Mouse (Mus musculus) neural tube, embryonic 14.5 days (tissue): ENCODE data around the gene Nhp2. TPM values are rescaled to one million over a fixed set of nuclear protein-coding genes. Genes with fewer than 3 reads are reported as not detected.

Experiments
- ATAC-seq: fragments of 200-750 bp; cut with Nextera tagmentation; 2 replicates; pipeline ENCODE4 v1.8.0; 2017; ENCODE audit warnings: low read depth, mild to moderate bottlenecking, moderate TSS enrichment, moderate library complexity
- H3K27ac ChIP-seq: fragments of 300-500 bp; sonication (generic); 2 replicates; pipeline ENCODE4 v1.5.1; 2014; ENCODE audit warnings: low read depth, mild to moderate bottlenecking, control low read depth, low read length, moderate library complexity, mixed read lengths
- H3K27me3 ChIP-seq: fragments of 300-500 bp; sonication (generic); 2 replicates; pipeline ENCODE4 v1.6.1; 2014; ENCODE audit warnings: low read length; ENCODE audit not compliant: control insufficient read depth, insufficient read depth
- H3K36me3 ChIP-seq: fragments of 300-500 bp; sonication (generic); 2 replicates; pipeline ENCODE4 v1.6.1; 2014; ENCODE audit warnings: low read length, mixed read lengths; ENCODE audit not compliant: control insufficient read depth, insufficient read depth
- H3K4me1 ChIP-seq: fragments of 300-500 bp; sonication (generic); 2 replicates; pipeline ENCODE4 v1.6.1; 2014; ENCODE audit warnings: low read length; ENCODE audit not compliant: control insufficient read depth, insufficient read depth
- H3K4me2 ChIP-seq: fragments of 300-500 bp; sonication (generic); 2 replicates; pipeline ENCODE4 v1.6.1; 2014; ENCODE audit warnings: mild to moderate bottlenecking, low read depth, low read length, control low read depth
- H3K4me3 ChIP-seq: fragments of 300-500 bp; sonication (generic); 2 replicates; pipeline ENCODE4 v1.5.1; 2014; ENCODE audit warnings: low read depth, low read length, control low read depth, mixed read lengths
- H3K9ac ChIP-seq: fragments of 300-500 bp; sonication (generic); replicated peaks from 2 replicates; pipeline ENCODE4 v1.6.1; 2014; ENCODE audit warnings: low read depth, mild to moderate bottlenecking, control low read depth, low read length, mixed read lengths
- H3K9me3 ChIP-seq: fragments of 300-500 bp; sonication (generic); 2 replicates; pipeline ENCODE4 v1.6.1; 2016; ENCODE audit warnings: low read length; ENCODE audit not compliant: control insufficient read depth
- WGBS: fragments of 180-500 bp; shearing (Covaris S2); extraction: QIAGEN DNeasy Blood & Tissue Kit; methylation state at CpG from one replicate; pipeline ENCODE4 v1.1.7; 2014; 5-methylcytosine and 5-hydroxymethylcytosine counted together
- polyA plus RNA-seq: library from polyadenylated mRNA; unstranded; fragments of >200 nt; fragmentation: Nextera tagmentation; extraction: Ambion mirVana; gene quantifications from 2 replicates; pipeline ENCODE4 v1.2.1, GENCODE M21; 2014

The Nhp2 gene
- polyA plus RNA-seq, 1 experiment from 2014 or later = 112 TPM

- 94% methylated on average over 13 of the region's 13 CpGs for WGBS
- Histone ChIP-seq H3K9me3 (no peaks in the 10 kb centered on the region), H3K27ac (no peak overlapping the region), H3K27me3 (no peaks in the 10 kb centered on the region), H3K4me1 (peaks cover 17% of the 10 kb centered on the region; the same call in 1 of the 2 replicates), H3K4me3 (no peak overlapping the region), H3K4me2 (no peak overlapping the region), H3K9ac (no peak overlapping the region), H3K36me3 (peaks cover 17% of the 10 kb centered on the region; the same call in 1 of the 2 replicates)
- ATAC-seq = no peak
Measured at GRCm38 (mm10) chr11:51586411-51586810, 33.1 kb upstream of the Nhp2 start.

DNA sequence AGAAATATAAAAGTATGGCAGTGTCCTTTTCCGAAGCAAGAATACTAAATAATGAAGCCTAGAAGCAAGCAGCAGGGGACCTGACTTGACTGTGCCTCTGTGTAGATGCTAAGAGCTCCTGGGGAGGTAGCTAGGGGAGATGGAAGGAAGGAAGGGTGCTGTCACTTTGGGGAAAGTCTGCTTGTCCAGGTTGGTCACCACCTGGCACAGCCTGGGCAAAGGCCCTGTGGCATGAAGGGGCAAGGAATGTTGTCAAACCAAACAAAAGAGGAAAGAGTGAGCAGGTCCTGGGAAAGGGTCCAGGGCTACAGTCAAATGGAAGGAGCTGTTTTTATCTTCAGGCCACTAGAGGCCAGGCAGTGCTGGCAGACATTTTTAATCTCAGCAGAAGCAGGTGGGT lies 32.5 kb upstream of the Nhp2 start:
- Histone ChIP-seq H3K27ac (no peak overlapping the region), H3K4me3 (no peak overlapping the region), H3K27me3 (no peaks in the 10 kb centered on the region), H3K9me3 (no peaks in the 10 kb centered on the region), H3K4me2 (no peak overlapping the region), H3K4me1 (peaks cover 17% of the 10 kb centered on the region; the same call in 1 of the 2 replicates), H3K9ac (no peak overlapping the region), H3K36me3 (peaks cover 21% of the 10 kb centered on the region; the same call in 1 of the 2 replicates)
- no peak for ATAC-seq
- WGBS = 91% methylated on average over 1 of the region's 1 CpGs

- Histone ChIP-seq H3K4me3 (no peak overlapping the region), H3K27me3 (no peaks in the 10 kb centered on the region), H3K4me1 (peaks cover 15% of the 10 kb centered on the region; the same call in 1 of the 2 replicates), H3K9ac (no peak overlapping the region), H3K4me2 (no peak overlapping the region), H3K36me3 (peaks cover 38% of the 10 kb centered on the region), H3K27ac (no peak overlapping the region), H3K9me3 (no peaks in the 10 kb centered on the region)
- no peak for ATAC-seq
- WGBS = 98% methylated on average over 3 of the region's 3 CpGs
Measured at GRCm38 (mm10) chr11:51588833-51589232, 30.7 kb upstream of the Nhp2 start.

- Histone ChIP-seq H3K36me3 (peaks cover 45% of the 10 kb centered on the region), H3K4me3 (no peak overlapping the region)
Measured at GRCm38 (mm10) chr11:51590002-51590401, 29.5 kb upstream of the Nhp2 start.

GRCm38 (mm10) chr11:51591168-51591567 lies 28.4 kb upstream of the Nhp2 start:
- no peak for ATAC-seq
- Histone ChIP-seq H3K4me3 (no peak overlapping the region), H3K27me3 (no peaks in the 10 kb centered on the region), H3K36me3 (peaks cover 54% of the 10 kb centered on the region), H3K4me1 (no peaks in the 10 kb centered on the region), H3K27ac (no peak overlapping the region), H3K9me3 (no peaks in the 10 kb centered on the region), H3K9ac (no peak overlapping the region), H3K4me2 (no peak overlapping the region)
- WGBS = 81% methylated on average over 7 of the region's 7 CpGs

More at GRCm38 (mm10) chr11:51590002-51590401, 29.5 kb upstream of the Nhp2 start:
- Histone ChIP-seq H3K4me1 (peaks cover 8% of the 10 kb centered on the region; the same call in 1 of the 2 replicates), H3K27ac (no peak overlapping the region), H3K4me2 (no peak overlapping the region), H3K9me3 (no peaks in the 10 kb centered on the region), H3K9ac (no peak overlapping the region), H3K27me3 (no peaks in the 10 kb centered on the region)
- no peak for ATAC-seq

- Histone ChIP-seq H3K4me3 (no peak overlapping the region), H3K4me1 (no peaks in the 10 kb centered on the region), H3K9ac (no peak overlapping the region), H3K36me3 (peaks cover 60% of the 10 kb centered on the region), H3K4me2 (no peak overlapping the region), H3K27me3 (no peaks in the 10 kb centered on the region), H3K9me3 (no peaks in the 10 kb centered on the region), H3K27ac (no peak overlapping the region)
- WGBS = 91% methylated on average over 7 of the region's 7 CpGs
- no peak for ATAC-seq
Measured at GRCm38 (mm10) chr11:51591915-51592314, 27.6 kb upstream of the Nhp2 start.

- H3K9ac ChIP-seq = no peak overlapping the region
- 96% methylated on average over 4 of the region's 4 CpGs for WGBS
- no peaks in the 10 kb centered on the region for H3K9me3 ChIP-seq
- no peaks in the 10 kb centered on the region for H3K27me3 ChIP-seq
- no peak overlapping the region for H3K4me3 ChIP-seq
- no peak for ATAC-seq
- peaks cover 66% of the 10 kb centered on the region for H3K36me3 ChIP-seq
- no peaks in the 10 kb centered on the region for H3K4me1 ChIP-seq
- H3K27ac ChIP-seq = no peak overlapping the region
- H3K4me2 ChIP-seq = no peak overlapping the region
Measured at GRCm38 (mm10) chr11:51593368-51593767, 26.2 kb upstream of the Nhp2 start.

- H3K4me2 ChIP-seq = no peak overlapping the region
- no peak for ATAC-seq
- H3K27ac ChIP-seq = no peak overlapping the region
- no peaks in the 10 kb centered on the region for H3K9me3 ChIP-seq
- peaks cover 67% of the 10 kb centered on the region for H3K36me3 ChIP-seq
- no peak overlapping the region for H3K9ac ChIP-seq
- no peaks in the 10 kb centered on the region for H3K27me3 ChIP-seq
- H3K4me3 ChIP-seq = no peak overlapping the region
- 95% methylated on average over 6 of the region's 6 CpGs for WGBS
- H3K4me1 ChIP-seq = no peaks in the 10 kb centered on the region
Measured at GRCm38 (mm10) chr11:51593849-51594248, 25.7 kb upstream of the Nhp2 start.

DNA sequence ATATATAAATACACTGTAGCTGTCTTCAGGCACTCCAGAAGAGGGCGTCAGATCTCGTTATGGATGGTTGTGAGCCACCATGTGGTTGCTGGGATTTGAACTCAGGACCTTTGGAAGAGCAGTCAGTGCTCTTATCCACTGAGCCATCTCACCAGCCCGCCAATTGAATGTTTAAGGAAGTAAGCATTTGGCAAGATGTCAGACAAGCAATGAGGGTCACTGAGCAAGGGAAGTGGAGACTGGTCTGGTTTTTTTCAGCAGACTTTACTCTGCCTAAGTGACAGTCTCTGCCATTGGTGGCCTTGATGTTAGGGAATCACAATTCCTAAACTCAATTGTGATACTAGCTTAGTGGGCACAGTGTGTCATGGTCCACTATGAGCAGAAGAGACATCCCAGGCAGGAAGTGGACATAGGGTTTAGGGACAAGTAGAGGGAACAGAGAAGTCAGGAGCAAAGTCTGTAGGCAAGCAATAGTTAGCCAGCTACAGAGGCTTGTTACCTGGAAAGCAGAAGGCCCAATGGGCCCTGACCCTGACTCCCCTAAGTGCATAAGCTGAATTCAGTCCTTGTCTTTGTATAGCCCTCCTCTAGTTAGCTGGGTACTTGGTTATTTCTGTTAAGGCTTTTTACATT lies 24.7 kb upstream of the Nhp2 start:
- ATAC-seq = no peak
- no peak overlapping the region for H3K27ac ChIP-seq
- H3K27me3 ChIP-seq = no peaks in the 10 kb centered on the region
- H3K4me1 ChIP-seq = no peaks in the 10 kb centered on the region
- H3K36me3 ChIP-seq = peaks cover 75% of the 10 kb centered on the region
- no peak overlapping the region for H3K4me3 ChIP-seq
- 90% methylated on average over 3 of the region's 3 CpGs for WGBS
- H3K9me3 ChIP-seq = no peaks in the 10 kb centered on the region
- H3K4me2 ChIP-seq = no peak overlapping the region
- no peak overlapping the region for H3K9ac ChIP-seq
